Mouse (Mus musculus) kidney, adult 11 months (tissue): ENCODE measurements around the gene Bola2.
"Not testable (repeated sequence)": the region's sequence is repeated elsewhere in the genome, so short reads cannot be mapped to it uniquely, and the experiment has no call there.

Source experiments
- DNase-seq: peaks from one replicate; pipeline ENCODE4 v3.0.0; 2022

The Bola2 gene

DNA sequence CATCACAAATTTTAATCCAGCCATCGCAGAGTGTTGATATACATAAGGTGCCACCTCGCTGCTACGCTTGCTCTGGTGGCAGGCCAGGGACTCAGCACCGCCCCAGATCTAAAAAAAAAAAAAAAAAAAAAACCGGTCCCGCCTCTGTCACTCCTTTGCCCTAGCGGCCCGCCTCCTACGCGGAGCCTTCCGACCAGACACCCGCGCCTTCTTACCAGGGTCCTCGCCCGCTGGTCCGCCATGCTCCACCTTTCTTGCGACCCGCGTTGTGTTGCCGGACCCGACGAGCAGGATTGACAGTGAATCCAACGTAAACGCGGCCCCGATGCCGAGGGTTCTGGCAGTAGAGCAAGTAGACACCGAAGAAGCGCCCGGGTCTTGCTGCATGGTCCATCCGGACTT lies at the start of gene Bola2:
TSS of gene Bola2 (plus strand) at position 192 of the 402 bp plus-strand sequence.
- DNase-seq = no peak

DNA sequence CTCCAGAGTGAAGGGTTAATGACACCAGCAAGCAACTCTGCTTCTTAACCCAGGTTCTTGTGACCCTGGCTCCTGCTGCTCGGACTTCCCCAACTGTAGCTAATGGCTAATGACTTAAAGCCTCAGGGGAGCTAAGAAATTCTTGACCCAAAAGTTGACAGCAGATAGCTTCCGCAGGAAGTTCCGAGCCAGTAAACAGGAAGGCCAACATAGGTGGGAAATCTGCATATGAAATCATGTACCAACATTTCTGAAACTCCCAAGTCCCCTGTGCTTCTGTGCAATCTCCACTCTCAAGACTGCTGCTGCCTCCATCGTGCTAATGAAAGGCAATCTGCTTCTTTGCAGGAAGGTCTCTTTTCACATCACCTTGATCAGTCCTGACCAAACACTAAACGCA lies 49.5 kb upstream of the Bola2 start:
- DNase-seq = peak; percentile 29

DNA sequence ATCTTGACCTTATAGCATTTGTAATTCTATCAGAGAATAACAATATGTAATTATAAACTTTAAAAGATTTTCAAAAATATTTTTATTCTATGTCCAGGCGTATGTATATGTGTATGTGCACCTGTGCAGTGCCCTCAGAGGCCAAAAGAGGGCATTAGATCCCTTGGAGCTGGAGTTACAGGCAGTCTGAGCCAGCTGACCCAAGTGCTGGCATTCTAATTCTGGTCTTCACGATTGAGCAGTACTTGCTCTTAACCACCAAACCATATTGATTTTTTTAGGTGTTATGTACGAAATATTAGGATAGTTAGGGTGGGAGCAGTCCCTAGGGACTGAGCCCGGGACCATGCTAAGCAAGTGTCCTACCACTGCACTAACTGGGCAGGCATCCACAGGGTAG lies 46.7 kb upstream of the Bola2 start:
- DNase-seq = no peak

DNA sequence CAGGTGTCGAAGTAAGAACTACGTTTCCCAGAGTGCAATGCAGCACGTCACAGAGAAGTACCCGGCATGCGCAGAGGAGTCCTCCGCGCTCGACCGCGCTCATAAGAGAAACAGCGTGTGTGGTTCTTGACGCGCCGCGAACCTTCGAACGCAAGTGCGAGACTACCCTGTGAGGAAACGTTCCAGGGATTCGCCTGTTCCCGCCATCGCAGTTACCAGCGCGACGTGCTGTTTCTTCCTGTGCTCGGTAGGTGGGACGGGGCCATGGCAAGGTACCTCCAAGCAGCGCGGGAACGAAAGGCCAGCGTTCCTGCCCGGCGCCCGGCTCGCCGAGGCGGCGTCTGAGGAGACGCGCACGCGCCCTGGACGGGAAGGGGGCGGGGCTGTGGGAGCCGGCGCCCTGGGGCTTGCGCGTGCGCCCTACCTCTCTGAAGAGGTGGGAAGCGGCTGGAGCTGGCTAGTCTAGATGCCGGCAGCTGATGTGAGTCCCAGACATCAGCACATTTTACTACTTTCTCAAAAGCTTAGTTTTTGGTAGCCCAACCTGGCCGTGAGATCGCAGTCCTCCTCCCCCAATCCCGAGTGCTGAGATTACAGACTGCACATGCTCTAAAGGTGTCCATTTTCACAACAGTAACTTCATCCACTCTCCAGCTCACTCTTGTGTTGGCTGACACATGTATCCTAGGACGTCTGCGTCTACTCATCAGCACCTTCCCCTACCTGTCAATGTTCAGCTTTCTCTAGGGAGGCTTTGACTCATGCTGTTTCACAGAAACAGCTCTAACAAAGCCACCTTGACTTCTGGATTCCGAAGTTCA lies 45.8 kb upstream of the Bola2 start, which contains the start of gene Sgf29:
TSS of gene Sgf29 (plus strand) at position 79 of the 821 bp plus-strand sequence.
- DNase-seq = peak; percentile 91

DNA sequence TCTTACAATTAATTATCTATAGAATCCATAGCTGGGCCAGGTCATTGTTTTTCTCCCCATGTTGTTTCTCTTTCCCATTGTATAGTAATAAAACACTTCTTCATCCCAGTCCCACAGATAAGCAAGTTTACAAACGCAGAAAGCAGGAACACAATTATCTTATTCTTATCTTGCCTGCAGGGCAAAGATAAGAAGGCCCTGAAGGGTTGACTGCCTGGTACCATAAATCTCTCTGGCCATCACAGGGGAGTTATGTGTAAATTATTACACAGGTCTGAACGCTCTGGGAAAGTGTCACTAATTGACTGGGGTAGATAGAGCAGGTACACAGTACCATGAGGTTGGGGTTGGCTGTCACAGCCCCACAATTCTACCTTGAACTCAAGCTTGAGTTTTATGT lies 44.3 kb upstream of the Bola2 start:
- no peak for DNase-seq

DNA sequence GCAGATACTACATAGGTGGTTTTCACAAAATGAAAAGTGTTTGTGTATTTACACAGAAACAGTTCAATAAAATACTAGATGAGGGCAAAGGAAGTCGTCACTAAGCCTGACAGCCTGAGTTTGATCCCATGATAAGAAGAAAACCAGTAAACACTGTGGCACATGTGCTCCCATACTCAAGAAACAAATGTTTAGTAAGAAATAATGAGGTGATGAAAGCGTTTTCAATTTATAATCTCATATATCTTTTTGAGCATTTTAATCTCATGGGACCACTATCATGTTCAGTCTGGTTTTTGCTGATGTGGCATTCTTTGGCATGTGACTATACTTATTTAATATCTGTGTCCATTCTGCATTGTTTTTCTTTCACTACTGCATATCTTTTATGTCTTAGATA lies 41.2 kb upstream of the Bola2 start:
- DNase-seq = no peak

DNA sequence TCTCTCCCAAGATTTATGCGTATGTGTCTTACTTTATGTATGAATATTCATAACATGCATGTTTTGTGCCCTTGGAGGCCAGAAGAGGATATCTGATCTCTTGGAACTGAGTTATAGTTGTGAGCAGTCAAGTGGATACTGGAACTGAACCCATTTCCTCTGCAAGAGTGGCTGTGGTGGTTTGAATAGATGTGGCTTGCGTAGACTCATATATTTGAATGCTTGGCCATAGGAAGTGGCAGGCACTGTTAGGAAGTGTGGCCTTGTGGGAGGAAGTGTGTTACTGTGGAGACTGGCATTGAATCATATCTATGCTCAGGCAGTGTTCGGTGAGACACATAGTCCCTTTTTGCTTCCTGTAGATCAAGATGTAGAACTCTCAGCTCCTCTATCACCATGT lies 39.5 kb upstream of the Bola2 start:
- DNase-seq = no peak

DNA sequence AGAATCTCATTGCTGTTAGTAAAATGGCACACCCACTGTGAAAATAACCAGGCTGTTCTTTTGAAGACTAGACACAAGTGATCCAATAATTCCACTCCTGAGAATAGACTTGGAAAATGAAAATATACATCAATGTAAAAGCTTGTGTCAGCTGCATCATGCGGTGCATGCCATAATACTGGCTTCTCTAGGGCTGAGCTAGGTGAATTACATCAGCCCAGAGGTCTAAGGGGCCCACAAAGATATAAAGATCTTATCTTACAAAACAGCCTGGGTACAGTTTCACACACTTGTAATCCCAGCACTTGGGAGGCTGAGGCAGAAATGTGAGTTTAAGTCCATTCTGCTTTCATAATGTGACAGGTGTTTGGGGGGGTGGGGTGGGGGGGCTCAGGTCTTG lies 37.7 kb upstream of the Bola2 start:
- no peak for DNase-seq

DNA sequence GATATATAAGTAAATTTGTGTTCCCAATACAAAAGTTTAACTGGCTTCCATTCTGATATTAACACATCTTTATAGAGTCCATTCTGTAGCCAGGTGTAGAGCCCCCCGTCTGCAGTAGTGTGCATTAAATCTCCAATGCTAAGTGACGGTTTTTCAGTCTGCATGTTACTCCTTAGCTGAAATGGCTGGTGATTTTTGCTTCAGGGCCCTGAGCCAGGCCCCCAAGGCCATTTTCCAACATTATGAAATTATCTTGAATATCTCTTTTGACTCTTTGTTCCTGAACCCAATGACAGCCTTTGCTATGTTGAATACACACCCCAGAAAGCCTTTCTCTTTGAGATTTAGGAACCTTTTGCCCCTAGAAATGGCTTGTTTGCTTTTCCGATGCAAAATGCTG lies 35.4 kb upstream of the Bola2 start:
- no peak for DNase-seq

DNA sequence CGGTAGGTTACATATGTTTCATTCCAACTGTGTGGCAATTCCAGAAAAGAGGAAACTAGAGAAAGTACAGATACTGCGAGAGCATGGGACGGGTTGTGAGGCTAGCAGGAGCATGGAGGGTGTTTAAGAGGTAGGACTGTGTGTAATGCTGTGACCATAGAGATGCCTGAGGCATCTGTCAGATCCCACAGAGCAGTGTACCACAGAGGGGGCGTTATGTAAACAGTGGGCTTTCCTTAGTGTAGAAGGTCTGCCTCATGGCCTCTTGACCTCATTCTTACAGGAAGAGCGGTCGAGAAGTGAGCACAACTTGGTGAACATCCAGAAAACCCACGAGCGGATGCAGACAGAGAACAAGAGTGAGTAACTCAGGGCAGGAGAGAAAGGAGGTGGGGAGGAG lies 31.6 kb upstream of the Bola2 start:
- DNase-seq = no peak

- DNase-seq = no peak
These were observed 29.9 kb upstream of the Bola2 start for GRCm38 (mm10) chr7:126665269-126665668.

DNA sequence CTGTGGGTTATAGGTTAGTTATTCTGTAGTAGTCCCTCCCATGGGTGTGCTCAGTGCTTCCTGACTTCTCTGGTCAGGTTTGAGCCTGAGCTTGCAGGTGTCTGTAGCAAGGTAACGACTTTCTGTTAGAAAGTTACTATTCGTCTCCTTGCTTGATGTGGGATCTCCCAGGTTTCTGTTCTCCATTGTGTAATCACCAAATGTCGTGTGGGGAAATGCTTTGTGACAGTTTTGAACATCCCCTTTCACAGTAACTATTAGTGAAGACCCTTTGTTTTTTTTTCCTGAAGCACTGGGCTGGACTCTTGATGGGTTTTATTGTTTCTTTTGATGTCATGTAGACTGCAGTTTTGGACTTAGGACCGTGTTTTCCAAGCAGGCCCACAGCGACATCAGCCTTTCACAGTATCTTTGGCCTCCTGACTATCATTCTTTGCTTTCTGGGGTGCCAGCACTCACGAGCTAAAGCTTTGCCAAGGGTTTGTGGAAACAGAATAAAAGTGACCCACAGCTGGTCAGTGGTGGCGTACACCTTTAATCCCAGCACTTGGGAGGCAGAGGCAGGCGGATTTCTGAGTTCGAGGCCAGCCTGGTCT lies 27.6 kb upstream of the Bola2 start:
- no peak for DNase-seq

- DNase-seq = no peak
These were observed 26.7 kb upstream of the Bola2 start for GRCm38 (mm10) chr7:126668452-126668851.

GRCm38 (mm10) chr7:126670152-126670551 lies 25.0 kb upstream of the Bola2 start:
- DNase-seq = no peak

- DNase-seq = no peak
These were observed 23.1 kb upstream of the Bola2 start for GRCm38 (mm10) chr7:126672111-126672510.

- DNase-seq = no peak
These were observed 20.1 kb upstream of the Bola2 start for GRCm38 (mm10) chr7:126675104-126675503.

GRCm38 (mm10) chr7:126676207-126676606 lies 19.0 kb upstream of the Bola2 start, which contains the start of gene Sult1a1:
Sult1a1 (minus strand) TSS chr7:126676432.
- DNase-seq = peak; percentile 81

DNA sequence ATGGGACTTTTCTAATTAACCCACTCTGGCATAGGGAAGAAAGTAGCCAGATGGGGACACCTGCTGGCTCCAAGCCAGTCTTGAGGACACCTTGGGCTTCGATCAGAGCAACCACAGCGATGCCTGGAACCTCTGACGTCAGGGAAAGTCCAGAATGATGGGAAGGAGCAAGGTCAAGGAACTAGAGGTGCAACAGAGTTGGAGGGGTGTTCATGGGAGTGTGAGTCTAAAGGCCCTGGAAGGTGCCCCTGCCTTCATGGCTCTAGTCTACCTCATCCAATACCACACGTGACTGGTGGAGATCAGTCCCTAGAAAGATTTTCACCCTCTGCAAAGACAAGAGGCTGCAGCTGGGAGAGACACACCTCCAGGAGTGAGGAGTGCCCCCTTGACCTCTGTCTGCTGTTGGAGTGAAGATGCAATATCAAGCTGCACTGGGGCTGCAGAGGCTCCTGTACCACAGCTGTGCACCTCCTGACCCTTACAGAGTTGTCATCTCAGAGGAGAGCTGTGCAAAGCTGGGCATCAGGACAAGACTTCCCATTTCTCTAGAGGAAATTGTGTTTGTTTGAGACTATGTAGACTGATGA lies 18.5 kb upstream of the Bola2 start:
- DNase-seq = no peak

- peak; percentile 55 for DNase-seq
These were observed 16.5 kb upstream of the Bola2 start for GRCm38 (mm10) chr7:126678545-126679341.

DNA sequence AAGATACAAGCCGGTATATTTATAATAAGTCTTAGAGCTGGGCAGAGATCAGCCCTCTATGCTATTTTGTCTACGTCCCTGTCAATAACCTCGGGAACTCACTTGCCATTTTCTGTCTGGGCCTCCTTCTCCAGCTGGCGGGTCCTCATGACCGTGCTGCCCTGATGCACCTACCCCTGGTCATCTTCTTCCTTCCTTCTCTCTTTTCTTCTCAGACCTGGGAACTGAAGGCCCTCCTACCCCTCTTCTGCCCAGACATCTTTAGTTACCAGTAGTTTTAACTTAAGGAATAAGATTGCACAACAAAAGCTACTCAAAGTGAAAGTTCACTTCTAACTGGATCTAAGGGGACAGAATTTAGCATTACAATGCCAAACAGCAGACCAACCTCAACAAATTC lies 15.5 kb upstream of the Bola2 start:
- no peak for DNase-seq

- DNase-seq = peak; percentile 60
These were observed 14.0 kb upstream of the Bola2 start for GRCm38 (mm10) chr7:126681221-126681620.

DNA sequence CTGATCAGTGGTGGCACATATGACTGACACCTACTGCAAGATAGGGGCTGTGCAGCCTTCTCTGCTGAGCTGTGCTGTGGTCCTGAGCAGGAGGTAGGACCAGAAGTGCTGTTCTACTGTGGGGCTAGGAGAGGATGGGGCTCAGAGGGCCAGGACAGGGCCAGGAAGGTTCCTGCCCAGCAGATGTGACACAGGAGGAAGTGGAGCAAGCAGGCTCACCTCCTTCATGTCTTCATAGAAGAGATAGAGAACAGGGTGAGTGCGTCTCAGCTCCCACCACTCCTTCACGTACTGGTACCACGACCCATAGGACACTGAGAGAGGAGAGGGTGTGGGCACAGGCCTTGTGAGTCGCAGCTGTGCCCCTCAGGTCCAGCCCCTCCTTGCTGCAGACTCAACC lies 7.0 kb upstream of the Bola2 start:
- DNase-seq = not testable (repeated sequence)

DNA sequence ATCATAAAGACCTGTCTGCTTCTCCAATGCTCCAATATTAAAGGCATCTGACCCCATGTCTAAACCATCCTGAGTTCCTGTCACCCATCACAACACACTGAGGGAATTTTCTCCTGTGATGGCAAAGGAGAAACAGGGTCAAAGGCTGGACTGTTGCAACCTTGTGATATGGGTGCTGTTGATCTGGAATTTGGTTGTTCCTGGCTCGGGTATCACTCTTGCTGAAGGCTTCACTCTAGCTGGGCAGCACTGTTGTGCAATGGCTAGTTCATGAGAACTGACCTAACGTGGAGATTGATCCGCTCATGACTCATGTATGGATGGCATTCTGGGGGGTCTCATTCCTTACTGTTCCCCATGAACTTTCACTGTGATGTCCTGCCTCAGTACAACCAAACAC lies 6.2 kb upstream of the Bola2 start:
- no peak for DNase-seq
